Mouse (Mus musculus) embryonic facial prominence, embryonic 15.5 days (tissue): ENCODE results near the gene Peg10. TPM values are rescaled to one million over a fixed set of nuclear protein-coding genes. Genes with fewer than 3 reads are reported as not detected.

Source experiments
- polyA plus RNA-seq: library from polyadenylated mRNA; unstranded; fragments of >200 nt; fragmentation: Nextera tagmentation; extraction: Ambion mirVana; gene quantifications from 2 replicates; pipeline ENCODE4 v1.2.1, GENCODE M21; 2015

Gene Peg10
- polyA plus RNA-seq, 1 experiment from 2014 or later: 8.9 TPM

Other genes with a start within 250 kb of the Peg10 start
- 2,269 and 2,307 TPM in 2 replicates for gene Col1a2, start 242.5 kb upstream of the Peg10 start, polyA plus RNA-seq
- gene Casd1, start 146.5 kb upstream of the Peg10 start, polyA plus RNA-seq: 26.8 and 29.6 TPM in 2 replicates
- gene Sgce, start 99 bp upstream of the Peg10 start, polyA plus RNA-seq: 72.1 and 72.9 TPM in 2 replicates
- gene Ppp1r9a, start 155.6 kb downstream of the Peg10 start, polyA plus RNA-seq: 13.7 and 14.8 TPM in 2 replicates